Mouse (Mus musculus): Measurements from ENCODE around the gene Hist2h3c2. TPM values are rescaled to one million over a fixed set of nuclear protein-coding genes. Genes with fewer than 3 reads are reported as not detected.
"Not testable (repeated sequence)": the region's sequence is repeated elsewhere in the genome, so short reads cannot be mapped to it uniquely, and the experiment has no call there.

The Hist2h3c2 gene
- polyA plus RNA-seq, 1 experiment, result 54.3 TPM

DNA sequence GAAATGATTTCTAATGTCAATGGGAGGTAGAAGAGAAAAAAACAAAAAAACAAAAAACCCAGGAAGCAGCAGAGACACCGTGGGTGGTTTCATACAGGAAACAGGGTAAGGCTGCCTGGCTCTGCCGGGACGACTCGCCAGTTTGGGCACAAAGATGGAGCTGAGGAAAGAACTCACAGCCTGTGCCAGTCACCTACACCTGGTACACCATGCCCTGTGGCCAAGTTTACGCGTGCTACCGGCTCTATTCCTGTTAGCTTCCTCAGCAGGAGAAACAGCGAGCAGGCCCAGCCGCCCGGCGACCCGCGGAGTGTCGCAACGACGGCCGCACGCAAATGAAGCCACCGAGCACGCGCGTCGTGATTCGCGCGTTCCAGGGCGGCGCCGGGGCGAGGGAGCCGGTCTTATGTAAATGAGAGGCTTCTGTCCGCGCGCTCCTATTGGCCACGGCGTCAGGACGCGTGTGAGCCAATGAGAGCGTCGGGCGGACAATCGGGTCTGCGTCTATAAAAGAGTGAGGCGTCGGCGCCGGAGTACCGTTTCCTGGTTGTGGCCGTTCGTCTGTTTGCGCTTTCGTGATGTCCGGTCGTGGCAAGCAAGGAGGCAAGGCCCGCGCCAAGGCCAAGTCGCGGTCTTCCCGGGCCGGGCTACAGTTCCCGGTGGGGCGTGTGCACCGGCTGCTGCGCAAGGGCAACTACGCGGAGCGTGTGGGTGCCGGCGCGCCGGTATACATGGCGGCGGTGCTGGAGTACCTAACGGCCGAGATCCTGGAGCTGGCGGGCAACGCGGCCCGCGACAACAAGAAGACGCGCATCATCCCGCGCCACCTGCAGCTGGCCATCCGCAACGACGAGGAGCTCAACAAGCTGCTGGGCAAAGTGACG lies 6.3 kb upstream of the Hist2h3c2 start, which contains the start of gene Hist2h2aa1:
TSS of gene Hist2h2aa1 (plus strand) at position 495 of the 884 bp plus-strand sequence.
- not testable (repeated sequence) for TF ChIP-seq GATA1 (IDR thresholded peaks at IDR 0.05; ENCODE audit: low read length)

DNA sequence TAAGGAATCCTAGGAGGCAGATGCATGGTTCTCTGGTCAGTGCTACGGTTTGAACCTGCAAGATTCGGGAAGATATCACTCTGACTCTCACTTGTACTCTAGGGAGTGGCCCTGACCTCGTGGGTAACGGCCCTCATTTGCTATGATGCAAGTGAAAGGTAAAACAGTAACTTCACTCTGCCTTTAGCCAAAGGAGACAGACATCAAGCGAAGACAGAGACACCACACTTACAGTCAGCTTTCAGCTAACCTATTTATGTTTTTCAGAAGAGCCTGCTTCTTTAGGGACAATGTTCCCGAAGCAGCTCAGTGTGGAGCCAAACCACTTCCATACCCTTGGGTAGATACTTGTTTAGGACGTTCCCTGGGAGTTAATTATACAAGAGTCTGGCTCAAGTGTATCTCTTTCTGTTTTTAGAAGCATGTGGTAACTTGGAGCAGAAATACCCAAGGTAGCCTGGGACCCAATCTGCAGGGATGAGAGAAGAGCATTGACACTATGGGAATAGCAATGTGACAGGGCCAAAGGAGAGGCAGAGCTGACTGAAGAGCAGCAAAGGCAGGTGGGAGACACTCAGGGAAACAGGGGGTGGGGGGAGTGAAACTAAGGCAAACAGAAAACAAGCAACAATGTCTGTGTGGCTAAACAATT lies 5.1 kb upstream of the Hist2h3c2 start:
- no peak for TF ChIP-seq GATA1 (IDR thresholded peaks at IDR 0.05; ENCODE audit: low read length)

DNA sequence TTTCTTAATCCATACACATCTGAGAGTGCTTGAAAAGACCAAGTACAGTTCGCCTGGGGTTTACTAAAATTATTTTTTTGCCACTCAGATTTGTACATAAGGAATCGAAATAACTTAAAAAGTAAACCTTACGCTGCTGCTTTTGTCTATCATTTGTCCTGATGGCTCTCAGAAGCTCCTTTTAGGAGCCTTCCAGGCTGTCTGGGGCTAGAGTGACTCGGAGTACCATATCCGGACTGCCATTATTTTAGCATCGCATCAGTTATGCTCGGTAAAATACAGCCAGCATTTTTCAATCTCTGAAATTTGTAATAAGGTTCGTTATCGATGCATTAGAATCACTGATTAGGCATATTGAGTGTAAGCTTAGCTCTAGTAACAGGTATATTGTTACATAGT lies 1.9 kb upstream of the Hist2h3c2 start:
- no peak for TF ChIP-seq GATA1 (IDR thresholded peaks at IDR 0.05; ENCODE audit: low read length)

DNA sequence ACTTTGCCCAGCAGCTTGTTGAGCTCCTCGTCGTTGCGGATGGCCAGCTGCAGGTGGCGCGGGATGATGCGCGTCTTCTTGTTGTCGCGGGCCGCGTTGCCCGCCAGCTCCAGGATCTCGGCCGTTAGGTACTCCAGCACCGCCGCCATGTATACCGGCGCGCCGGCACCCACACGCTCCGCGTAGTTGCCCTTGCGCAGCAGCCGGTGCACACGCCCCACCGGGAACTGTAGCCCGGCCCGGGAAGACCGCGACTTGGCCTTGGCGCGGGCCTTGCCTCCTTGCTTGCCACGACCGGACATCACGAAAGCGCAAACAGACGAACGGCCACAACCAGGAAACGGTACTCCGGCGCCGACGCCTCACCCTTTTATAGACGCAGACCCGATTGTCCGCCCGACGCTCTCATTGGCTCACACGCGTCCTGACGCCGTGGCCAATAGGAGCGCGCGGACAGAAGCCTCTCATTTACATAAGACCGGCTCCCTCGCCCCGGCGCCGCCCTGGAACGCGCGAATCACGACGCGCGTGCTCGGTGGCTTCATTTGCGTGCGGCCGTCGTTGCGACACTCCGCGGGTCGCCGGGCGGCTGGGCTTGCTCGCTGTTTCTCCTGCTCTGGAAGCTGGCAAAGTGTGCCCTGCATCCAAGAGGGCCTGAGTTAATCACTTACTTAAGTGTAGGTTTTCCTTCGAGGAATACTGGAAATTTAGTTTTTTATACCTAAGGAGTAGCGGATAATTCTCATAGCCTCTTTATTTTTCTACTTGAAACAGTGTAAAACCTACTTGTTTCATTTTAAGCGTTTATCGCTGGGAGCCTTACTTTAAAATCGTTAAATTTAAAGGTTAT lies 1.2 kb upstream of the Hist2h3c2 start, which contains the start of gene Hist2h2aa2:
TSS of gene Hist2h2aa2 (minus strand) at position 328 of the 850 bp plus-strand sequence.
- TF ChIP-seq GATA1 (IDR thresholded peaks at IDR 0.05; ENCODE audit: low read length), result not testable (repeated sequence)

DNA sequence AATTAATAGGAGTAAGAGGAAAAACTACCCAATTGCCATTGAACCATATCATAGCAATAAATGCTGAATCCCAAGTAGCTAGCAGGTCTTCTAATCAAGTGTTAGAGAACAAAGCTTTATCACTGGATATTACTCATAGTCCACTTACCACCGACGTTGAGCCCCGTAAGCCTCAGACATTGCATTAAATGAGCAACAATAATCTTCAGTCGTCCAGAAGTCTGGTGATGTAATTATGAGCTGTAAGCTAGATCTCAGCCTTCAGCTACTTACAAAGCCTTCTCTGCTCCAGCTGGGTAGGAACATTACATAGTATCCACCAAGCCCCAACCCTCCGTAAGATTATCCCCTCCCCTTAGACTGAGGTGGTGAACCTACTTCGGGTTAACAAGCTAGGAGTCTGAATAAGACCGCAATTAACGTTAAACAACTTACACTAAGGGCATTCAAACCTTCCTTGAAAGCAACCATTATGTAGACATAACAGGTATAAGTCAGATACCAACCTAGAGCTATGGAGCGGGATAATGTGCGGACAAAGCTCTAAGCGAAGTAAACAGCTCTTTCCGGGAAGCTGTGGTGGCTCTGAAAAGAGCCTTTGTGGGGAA lies 919 bp downstream of the Hist2h3c2 start:
- TF ChIP-seq GATA1 (IDR thresholded peaks at IDR 0.05; ENCODE audit: low read length), result no peak

DNA sequence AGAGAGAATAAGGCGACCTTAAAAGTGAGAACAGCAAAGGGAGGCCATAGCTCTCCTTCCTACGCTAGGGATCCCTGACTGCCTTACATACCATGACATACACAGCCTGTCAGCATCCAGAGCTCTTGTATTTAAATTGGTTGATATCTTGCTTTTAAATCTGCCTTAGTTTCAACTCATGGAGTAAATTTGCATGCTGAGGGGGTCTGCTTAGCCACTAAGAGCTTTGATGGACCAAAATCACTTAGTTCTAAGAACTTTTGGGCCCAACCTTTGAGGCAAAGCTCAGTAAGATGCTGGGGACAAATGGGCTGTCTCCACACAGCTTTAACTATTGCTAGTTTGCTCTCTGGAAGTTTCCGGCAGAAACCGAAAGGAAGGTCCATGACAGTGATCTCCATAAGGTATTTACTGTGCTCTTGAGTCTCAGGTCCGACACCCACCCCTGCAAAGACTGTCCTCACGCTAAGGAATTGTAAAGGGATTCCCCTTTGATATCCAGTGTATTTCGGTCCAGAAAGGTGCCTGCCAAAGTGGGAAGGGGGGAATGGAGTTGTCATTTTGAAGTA lies 1.5 kb downstream of the Hist2h3c2 start:
- no peak for TF ChIP-seq GATA1 (IDR thresholded peaks at IDR 0.05; ENCODE audit: low read length)

DNA sequence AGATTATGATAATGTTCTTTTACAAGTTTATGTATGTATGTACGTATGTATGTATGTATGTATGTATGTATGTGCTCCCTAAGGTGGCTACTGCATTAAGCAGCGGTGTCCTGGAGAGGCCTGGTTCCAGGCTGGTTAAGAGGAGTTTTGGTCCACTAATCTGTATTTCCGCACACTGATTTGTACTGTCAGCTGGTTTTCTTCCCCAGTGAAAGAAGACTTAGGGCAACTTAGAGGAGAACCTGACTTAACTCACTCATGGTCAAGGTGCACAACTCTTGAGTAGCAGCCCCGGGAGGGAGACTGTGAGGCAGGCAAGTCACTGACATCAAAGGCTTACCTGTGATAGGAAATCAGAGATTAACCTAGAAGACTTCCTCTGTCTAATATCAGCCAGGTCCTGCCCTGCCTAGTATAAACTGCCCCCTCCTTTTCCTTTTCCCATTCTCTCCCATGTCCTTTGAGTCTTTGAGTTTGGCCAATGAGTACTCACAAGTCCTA lies 2.0 kb downstream of the Hist2h3c2 start:
- TF ChIP-seq GATA1 (IDR thresholded peaks at IDR 0.05; ENCODE audit: low read length), result no peak

DNA sequence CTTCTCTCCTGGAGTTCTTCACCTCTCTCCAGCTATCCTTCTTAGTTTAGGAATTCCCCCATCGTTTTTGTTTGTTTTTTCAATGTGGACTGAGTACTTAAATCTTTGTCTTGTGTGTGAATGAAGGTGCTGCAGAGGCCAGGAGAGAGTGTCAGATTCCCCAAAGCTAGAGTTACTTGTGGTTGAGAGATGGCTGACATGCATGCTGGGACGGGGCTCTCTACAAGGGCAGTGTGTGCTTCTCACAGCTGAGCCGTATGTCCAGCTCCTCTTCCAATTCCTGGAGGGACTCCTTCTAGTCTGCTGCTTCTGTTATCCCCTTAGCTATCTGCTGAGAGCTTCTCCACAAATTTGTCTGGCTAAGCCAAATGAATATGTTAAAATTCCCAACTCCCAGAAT lies 3.1 kb downstream of the Hist2h3c2 start:
- no peak for TF ChIP-seq GATA1 (IDR thresholded peaks at IDR 0.05; ENCODE audit: low read length)

DNA sequence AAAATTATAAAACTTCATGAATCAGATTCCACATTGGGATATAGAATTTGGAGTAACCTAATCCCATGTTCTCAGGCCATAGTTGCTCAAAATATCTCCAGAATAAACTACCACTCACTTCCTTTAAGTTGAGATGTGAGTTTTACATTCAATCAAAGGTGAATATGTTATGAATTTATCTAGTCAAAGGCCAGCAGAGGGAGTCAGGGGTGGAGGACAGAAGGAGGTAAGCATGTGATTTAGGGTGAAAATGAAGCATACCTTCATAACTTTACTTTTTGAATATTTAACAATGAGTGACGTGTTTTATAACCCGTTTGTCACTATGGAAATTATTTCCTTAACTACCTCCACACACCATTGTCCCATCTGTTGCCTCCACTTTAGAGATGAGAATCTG lies 4.0 kb downstream of the Hist2h3c2 start:
- no peak for TF ChIP-seq GATA1 (IDR thresholded peaks at IDR 0.05; ENCODE audit: low read length)

DNA sequence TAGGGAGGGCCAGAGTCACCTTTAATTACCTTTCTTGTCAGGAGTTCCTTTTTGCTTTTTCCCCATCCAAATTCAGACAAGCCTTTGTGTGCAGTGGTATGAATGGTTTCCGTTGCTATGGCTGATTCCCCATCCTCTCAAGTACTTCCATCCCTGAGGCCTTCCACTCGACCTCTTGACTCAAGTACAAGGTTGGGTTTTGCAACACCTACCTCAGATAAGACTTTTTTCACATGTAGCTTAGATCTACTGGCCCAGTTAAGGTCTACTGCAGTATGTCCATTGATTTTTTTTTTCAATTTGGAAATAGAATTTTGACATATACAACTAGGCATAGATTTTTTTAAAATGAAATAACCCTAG lies 7.2 kb downstream of the Hist2h3c2 start:
- no peak for TF ChIP-seq GATA1 (IDR thresholded peaks at IDR 0.05; ENCODE audit: low read length)

DNA sequence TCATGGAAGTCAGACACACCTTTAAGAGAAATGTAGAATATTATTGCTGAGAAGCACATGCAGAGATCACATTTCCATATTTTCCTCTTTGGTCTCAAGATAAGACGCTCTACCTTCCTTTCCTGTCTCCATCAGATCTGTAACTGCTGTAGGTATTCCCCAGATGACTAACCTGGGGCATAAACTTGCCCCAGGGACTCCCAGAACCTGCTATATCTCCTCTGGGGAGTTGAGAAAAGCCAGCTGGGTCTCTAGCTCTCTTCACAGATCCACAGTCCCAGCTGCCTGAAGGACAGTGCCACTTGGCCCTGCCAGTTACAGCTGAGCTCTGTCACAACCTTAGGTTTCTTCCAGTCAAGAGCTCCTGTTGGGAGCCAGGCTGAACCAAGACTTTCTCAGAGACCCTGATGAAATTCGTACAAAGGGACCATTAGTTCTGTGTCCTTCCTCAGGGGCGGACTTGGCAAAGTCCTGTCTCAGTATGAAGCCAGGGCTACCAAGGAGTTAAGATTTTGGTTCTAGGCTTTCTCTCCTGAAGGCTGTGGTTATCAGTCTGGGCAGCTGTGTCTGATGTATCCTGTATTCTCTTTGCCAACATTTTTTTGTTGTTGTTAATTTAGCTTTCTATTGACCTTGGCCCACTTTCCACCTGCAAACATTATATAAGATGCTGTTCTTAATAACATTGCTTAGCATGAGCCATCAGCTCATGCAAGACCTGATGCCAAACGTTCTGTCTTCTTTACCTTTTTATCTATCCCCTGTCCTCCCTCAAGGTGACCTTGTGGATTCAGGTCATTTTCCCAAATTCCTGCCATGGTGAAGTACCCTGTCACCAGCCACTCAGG lies 7.8 kb downstream of the Hist2h3c2 start:
- TF ChIP-seq GATA1 (IDR thresholded peaks at IDR 0.05; ENCODE audit: low read length), result no peak

DNA sequence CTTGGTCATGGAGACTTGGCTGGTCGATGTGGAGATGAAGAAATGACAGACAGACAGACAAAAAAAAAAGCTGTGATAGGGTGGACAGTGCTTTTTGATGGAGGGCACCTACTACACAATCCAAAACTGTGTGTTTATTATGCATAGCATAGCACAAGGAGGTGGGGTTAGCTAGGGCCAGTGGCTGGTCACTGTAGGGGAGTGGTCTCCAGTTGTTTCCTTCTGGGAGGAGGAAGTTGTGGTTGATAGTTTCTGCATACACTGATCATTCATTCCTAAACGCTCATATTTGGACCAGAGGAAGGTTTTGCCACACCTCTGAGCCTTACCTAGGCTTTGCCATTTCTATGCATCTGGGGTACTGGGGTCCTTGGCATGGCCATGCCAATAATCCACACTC lies 8.5 kb downstream of the Hist2h3c2 start:
- no peak for TF ChIP-seq GATA1 (IDR thresholded peaks at IDR 0.05; ENCODE audit: low read length)

DNA sequence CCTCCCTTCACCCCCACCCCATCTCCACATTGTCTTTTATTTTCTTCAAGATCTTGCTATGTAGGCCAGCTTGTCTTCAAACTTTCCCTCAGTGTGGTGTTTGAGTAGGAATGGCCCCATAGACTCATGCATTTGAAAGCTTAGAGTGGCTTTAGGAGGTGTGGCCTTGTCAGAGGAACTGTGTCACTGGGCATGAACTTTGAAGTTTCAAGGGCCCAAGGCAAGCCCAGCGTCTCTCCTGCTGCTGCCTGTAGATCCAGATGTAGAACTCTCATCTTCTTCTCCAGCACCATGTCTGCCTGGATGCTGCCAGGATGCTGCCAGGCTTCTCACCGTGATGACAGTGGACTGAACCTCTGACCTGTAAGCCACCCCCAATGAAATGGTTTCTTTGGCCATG lies 10.1 kb downstream of the Hist2h3c2 start:
- TF ChIP-seq GATA1 (IDR thresholded peaks at IDR 0.05; ENCODE audit: low read length), result no peak

Measured in G1E-ER4 (cell line).